Mouse (Mus musculus): ENCODE results near the gene Ppp1r9b.

- no peak for TF ChIP-seq EP300 (IDR thresholded peaks at IDR 0.05; ENCODE audit: insufficient read depth, low read depth, low read length)
- TF ChIP-seq CTCF (IDR thresholded peaks at IDR 0.05) = no peak
These were observed 28.2 kb upstream of the Ppp1r9b start for GRCm38 (mm10) chr11:94962534-94963101.

Measured in heart, adult 2 months (tissue).